Mouse (Mus musculus) effector memory CD4-positive, alpha-beta T cell, adult 5 months (primary cell): ENCODE data around the gene Olfr330. TPM values are rescaled to one million over a fixed set of nuclear protein-coding genes. Genes with fewer than 3 reads are reported as not detected.

Experiments
- polyA plus RNA-seq: library from polyadenylated mRNA; unstranded; fragments of 100-300 nt; shearing (Covaris generic); gene quantifications from one replicate; pipeline ENCODE4 v1.2.1, GENCODE M21; 2017

Olfr330 gene
- 0.41 TPM for polyA plus RNA-seq

GRCm38 (mm10) chr11:58534736-58535135 lies at the start of gene Olfr330:
Olfr330 (minus strand) TSS chr11:58534836.

GRCm38 (mm10) chr11:58577430-58577829 lies 42.8 kb upstream of the Olfr330 start, which contains the start of gene Olfr325:
Olfr325 (plus strand) TSS chr11:58577730.

GRCm38 (mm10) chr11:58570405-58570804 lies 35.8 kb upstream of the Olfr330 start, which contains the start of gene Olfr224:
Olfr224 (minus strand) TSS chr11:58570553.

GRCm38 (mm10) chr11:58555536-58555935 lies 20.9 kb upstream of the Olfr330 start, which contains the start of gene Olfr328:
Olfr328 (minus strand) TSS chr11:58555636.

GRCm38 (mm10) chr11:58546322-58546721 lies 11.7 kb upstream of the Olfr330 start, which contains the start of gene Olfr329-ps:
Olfr329-ps (minus strand) TSS chr11:58546422.

GRCm38 (mm10) chr11:58502472-58502871 lies 32.2 kb downstream of the Olfr330 start, which contains the start of gene Olfr331:
Olfr331 (minus strand) TSS chr11:58502572.

GRCm38 (mm10) chr11:58492455-58492854 lies 42.2 kb downstream of the Olfr330 start, which contains the start of gene Olfr332:
Olfr332 (minus strand) TSS chr11:58492555.

Other genes with a start within 250 kb of the Olfr330 start
- gene Zfp692, start 227.8 kb downstream of the Olfr330 start, polyA plus RNA-seq = 42.3 TPM
- gene Zfp672, start 204.5 kb downstream of the Olfr330 start, polyA plus RNA-seq = 44.2 TPM
- 18.9 TPM for gene Sh3bp5l, start 204.1 kb downstream of the Olfr330 start, polyA plus RNA-seq
- gene Lypd8, start 155.8 kb downstream of the Olfr330 start, polyA plus RNA-seq = not detected
- gene 1810065E05Rik, start 113.7 kb downstream of the Olfr330 start, polyA plus RNA-seq = not detected
- not detected for gene Gm12253, start 102.3 kb downstream of the Olfr330 start, polyA plus RNA-seq
- not detected for gene Lypd9, start 81.9 kb downstream of the Olfr330 start, polyA plus RNA-seq
- gene Olfr30, start 72.6 kb downstream of the Olfr330 start, polyA plus RNA-seq = not detected
- not detected for gene Olfr332, start 42.3 kb downstream of the Olfr330 start, polyA plus RNA-seq
- gene Olfr331, start 32.3 kb downstream of the Olfr330 start, polyA plus RNA-seq = not detected
- not detected for gene Olfr329-ps, start 11.6 kb upstream of the Olfr330 start, polyA plus RNA-seq
- gene Olfr328, start 20.8 kb upstream of the Olfr330 start, polyA plus RNA-seq = 0.19 TPM
- gene Olfr224, start 35.7 kb upstream of the Olfr330 start, polyA plus RNA-seq = not detected
- gene Olfr325, start 42.9 kb upstream of the Olfr330 start, polyA plus RNA-seq = not detected
- gene Olfr324, start 60.3 kb upstream of the Olfr330 start, polyA plus RNA-seq = not detected
- not detected for gene 2210407C18Rik, start 81.2 kb upstream of the Olfr330 start, polyA plus RNA-seq
- gene Olfr323, start 95.7 kb upstream of the Olfr330 start, polyA plus RNA-seq = not detected
- gene Trim58, start 105.6 kb upstream of the Olfr330 start, polyA plus RNA-seq = not detected
- not detected for gene Olfr322, start 123.9 kb upstream of the Olfr330 start, polyA plus RNA-seq
- not detected for gene Olfr320, start 146.3 kb upstream of the Olfr330 start, polyA plus RNA-seq
- gene Olfr319, start 164.3 kb upstream of the Olfr330 start, polyA plus RNA-seq = not detected
- not detected for gene Olfr318, start 189.2 kb upstream of the Olfr330 start, polyA plus RNA-seq
- not detected for gene Olfr317, start 204.4 kb upstream of the Olfr330 start, polyA plus RNA-seq
- not detected for gene Olfr316, start 217.9 kb upstream of the Olfr330 start, polyA plus RNA-seq
- not detected for gene Olfr315, start 238.4 kb upstream of the Olfr330 start, polyA plus RNA-seq
- not detected for gene Olfr314, start 248.1 kb upstream of the Olfr330 start, polyA plus RNA-seq